Comparison of ENCODE assay signal across 8 mouse cellular contexts in the genomic region with DNA sequence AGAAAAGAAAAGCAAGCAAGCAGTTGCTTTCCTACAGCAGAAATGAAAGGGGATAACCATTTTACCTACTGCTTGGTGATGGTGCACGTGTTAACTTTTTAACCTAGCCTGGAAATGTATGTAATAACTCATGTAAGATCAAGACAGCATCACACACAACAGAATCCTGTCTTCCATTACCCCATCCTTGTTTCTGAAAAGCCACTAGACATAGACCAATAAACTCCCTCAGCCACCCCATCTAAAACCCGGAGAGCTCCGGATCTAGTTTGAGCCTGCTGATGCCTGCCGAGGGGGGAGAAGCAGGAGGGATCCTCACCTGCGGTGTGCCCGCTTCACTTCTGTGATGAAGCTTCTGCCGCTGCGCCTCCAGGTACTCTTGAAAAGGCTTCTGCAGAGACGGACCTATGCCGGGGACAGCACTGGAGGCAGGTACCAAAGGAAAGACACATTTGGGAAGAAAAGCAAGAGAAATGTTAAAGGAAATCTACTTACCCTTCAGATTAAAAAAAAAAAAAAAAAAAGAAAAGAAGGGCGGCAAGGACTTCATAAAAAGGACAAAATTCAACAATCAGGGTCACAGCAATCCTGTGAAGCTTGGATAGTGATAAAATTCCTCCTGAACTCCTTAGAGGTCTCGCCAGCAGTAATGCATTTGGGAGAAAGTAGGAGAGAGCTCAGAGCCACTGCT. TPM values are rescaled to one million over a fixed set of nuclear protein-coding genes. Genes with fewer than 3 reads are reported as not detected.
DNase-seq lines count a peak whose midpoint lies in the region; ATAC-seq and TF ChIP-seq lines count a peak whose summit lies in the region.

No protein-coding gene starts in this region.

- WGBS in embryonic facial prominence, embryonic 11.5 days = 17% methylated on average over 12 of the region's 12 CpGs
- WGBS in intestine, postnatal 0 days = 2% methylated on average over 12 of the region's 12 CpGs

- peak overlapping the region; percentile 29 for H3K4me3 ChIP-seq in layer of hippocampus, adult 2 months
- peak overlapping the region; percentile 5; the same call in 1 of the 2 replicates for H3K4me3 ChIP-seq in embryonic facial prominence, embryonic 11.5 days (ENCODE audit: low read depth, low read length)
- H3K4me3 ChIP-seq in intestine, postnatal 0 days (ENCODE audit: low read depth, low read length) = peak overlapping the region; percentile 53

- ATAC-seq in embryonic facial prominence, embryonic 11.5 days (replicated peaks; ENCODE audit: insufficient number of reproducible peaks, low FRiP score, low TSS enrichment, low read depth) = no peak
- no peak for ATAC-seq in intestine, postnatal 0 days

- no peak for DNase-seq in layer of hippocampus, adult 2 months (ENCODE audit: low spot score in 2 of 2)
- no peak for DNase-seq in layer of hippocampus, postnatal 25 days (ENCODE audit: extremely low spot score in 1 of 2, low spot score in 1 of 2)
- DNase-seq in embryonic facial prominence, embryonic 11.5 days (ENCODE audit: low spot score) = peak; percentile 45
- peak; percentile 52 for DNase-seq in lung, postnatal 36 days
- DNase-seq in thymus, postnatal 0 days (ENCODE audit: low spot score) = peak; percentile 65
- no peak for DNase-seq in layer of hippocampus, postnatal 10 days (ENCODE audit: low spot score in 2 of 2)
- DNase-seq in layer of hippocampus, postnatal 36 days = no peak

- H3K36me3 ChIP-seq in embryonic facial prominence, embryonic 11.5 days (replicated peaks; ENCODE audit: control insufficient read depth, insufficient read depth, low read depth, low read length) = no peaks in the 10 kb centered on the region
- no peaks in the 10 kb centered on the region for H3K36me3 ChIP-seq in intestine, postnatal 0 days (ENCODE audit: control insufficient read depth, insufficient read depth)

- H3K27me3 ChIP-seq in embryonic facial prominence, embryonic 11.5 days (ENCODE audit: control insufficient read depth, insufficient read depth, low read length) = no peaks in the 10 kb centered on the region
- no peaks in the 10 kb centered on the region for H3K27me3 ChIP-seq in intestine, postnatal 0 days (replicated peaks; ENCODE audit: control insufficient read depth, insufficient read depth, low read length)

- no peak for TF ChIP-seq CTCF in layer of hippocampus, adult 2 months (conservative IDR thresholded peaks at IDR 0.05)
- TF ChIP-seq CTCF in intestine, postnatal 0 days (IDR thresholded peaks at IDR 0.05; ENCODE audit: low read depth) = no peak

- peak overlapping the region; percentile 43 for H3K9ac ChIP-seq in embryonic facial prominence, embryonic 11.5 days (replicated peaks; ENCODE audit: low read length)
- H3K9ac ChIP-seq in intestine, postnatal 0 days (ENCODE audit: low read depth, low read length) = peak overlapping the region; percentile 88

- H3K9me3 ChIP-seq in embryonic facial prominence, embryonic 11.5 days (replicated peaks; ENCODE audit: control insufficient read depth, low read length) = no peaks in the 10 kb centered on the region
- H3K9me3 ChIP-seq in intestine, postnatal 0 days (ENCODE audit: control insufficient read depth) = no peaks in the 10 kb centered on the region

- peak overlapping the region; percentile 34 for H3K4me2 ChIP-seq in embryonic facial prominence, embryonic 11.5 days (ENCODE audit: low read depth, low read length)
- H3K4me2 ChIP-seq in intestine, postnatal 0 days (replicated peaks; ENCODE audit: low read depth) = peak overlapping the region; percentile 59

- peak overlapping the region; percentile 61 for H3K27ac ChIP-seq in layer of hippocampus, adult 2 months
- no peak overlapping the region for H3K27ac ChIP-seq in embryonic facial prominence, embryonic 11.5 days (replicated peaks; ENCODE audit: low read depth, low read length)
- H3K27ac ChIP-seq in intestine, postnatal 0 days (ENCODE audit: low read depth, low read length) = peak overlapping the region; percentile 93

- H3K4me1 ChIP-seq in embryonic facial prominence, embryonic 11.5 days (ENCODE audit: control insufficient read depth, insufficient read depth, low read length) = no peaks in the 10 kb centered on the region
- no peaks in the 10 kb centered on the region; the same call in 1 of the 2 replicates for H3K4me1 ChIP-seq in intestine, postnatal 0 days (replicated peaks; ENCODE audit: control insufficient read depth, insufficient read depth, low read length)

RNA-seq across cellular contexts. Expression of gene Tubd1, which starts 41.5 kb away (rescaled TPM):
- total RNA-seq in layer of hippocampus, adult 2 months (2021) = 1 to 10 TPM; 6.0 to 8.2 TPM
- total RNA-seq in layer of hippocampus, postnatal 25 days (2021) = 1 to 10 TPM; 5.1 to 6.8 TPM
- 12.6 and 13.1 TPM in 2 replicates for polyA plus RNA-seq in embryonic facial prominence, embryonic 11.5 days (2014; fragmentation: Nextera tagmentation; extraction: Ambion mirVana)
- polyA plus RNA-seq in intestine, postnatal 0 days (2015; fragmentation: Nextera tagmentation; extraction: Ambion mirVana) = 4.7 and 5.9 TPM in 2 replicates
- 16.1 and 17.2 TPM in 2 replicates for polyA plus RNA-seq in thymus, postnatal 0 days (2015; fragmentation: Nextera tagmentation; extraction: Ambion mirVana)
- 1 to 10 TPM; 6.4 to 7.2 TPM for total RNA-seq in layer of hippocampus, postnatal 10 days (2021)
- 1 to 10 TPM; 7.0 to 8.8 TPM for total RNA-seq in layer of hippocampus, postnatal 36 days (2021)

RNA-seq across cellular contexts. Expression of gene Rps6kb1, which starts 41.7 kb away (rescaled TPM):
- 10 to 100 TPM; 43.8 to 44.2 TPM for total RNA-seq in layer of hippocampus, adult 2 months (2021)
- 10 to 100 TPM; 34.5 to 41.6 TPM for total RNA-seq in layer of hippocampus, postnatal 25 days (2021)
- polyA plus RNA-seq in embryonic facial prominence, embryonic 11.5 days (2014; fragmentation: Nextera tagmentation; extraction: Ambion mirVana) = 63.7 and 69.7 TPM in 2 replicates
- 37.9 and 39.9 TPM in 2 replicates for polyA plus RNA-seq in intestine, postnatal 0 days (2015; fragmentation: Nextera tagmentation; extraction: Ambion mirVana)
- 73.8 and 89.6 TPM in 2 replicates for polyA plus RNA-seq in thymus, postnatal 0 days (2015; fragmentation: Nextera tagmentation; extraction: Ambion mirVana)
- 10 to 100 TPM; 49.8 to 52.9 TPM for total RNA-seq in layer of hippocampus, postnatal 10 days (2021)
- total RNA-seq in layer of hippocampus, postnatal 36 days (2021) = 10 to 100 TPM; 38.5 to 41.6 TPM

Comparison
In these comparisons a context has a peak if more than half of its experiments do, and no peak if none do; other contexts are left out.
1. DNase-seq: peak in embryonic facial prominence, embryonic 11.5 days (single experiment), lung, postnatal 36 days (single experiment) and thymus, postnatal 0 days (single experiment); none in layer of hippocampus, adult 2 months (0 of 2), layer of hippocampus, postnatal 25 days (0 of 2), layer of hippocampus, postnatal 10 days (0 of 2) and layer of hippocampus, postnatal 36 days (0 of 2).
2. Peak in every context shown above with its lines, with median percentiles within 50 percentile points of each other: H3K4me3 ChIP-seq.